Mouse (Mus musculus) megakaryocyte-erythroid progenitor cell, adult 5-6 weeks (primary cell): Measurements from ENCODE around the gene Ackr1. TPM values are rescaled to one million over a fixed set of nuclear protein-coding genes. Genes with fewer than 3 reads are reported as not detected.

Source experiments
- ATAC-seq: replicated peaks from 2 replicates; pipeline ENCODE4 v1.8.0; 2016; ENCODE audit warnings: mild to moderate bottlenecking, inconsistent platforms; ENCODE audit not compliant: severe bottlenecking, poor library complexity, low FRiP score, low TSS enrichment
- total RNA-seq, 2 experiments: library from RNA; stranded (forward) in 1 of 2; stranded (reverse) in 1 of 2; fragments of 200-1000, 215-1000 nt in 1 of 2; fragments of >200 nt in 1 of 2; fragmentation: Nextera tagmentation in 1 of 2; gene quantifications; 2 replicates each; pipeline ENCODE4 v1.2.3; 2014 to 2017

Gene Ackr1
- total RNA-seq (2014; fragmentation: Nextera tagmentation): 0.70 and 1.1 TPM in 2 replicates
- not detected in 2 replicates for total RNA-seq (2017)

DNA sequence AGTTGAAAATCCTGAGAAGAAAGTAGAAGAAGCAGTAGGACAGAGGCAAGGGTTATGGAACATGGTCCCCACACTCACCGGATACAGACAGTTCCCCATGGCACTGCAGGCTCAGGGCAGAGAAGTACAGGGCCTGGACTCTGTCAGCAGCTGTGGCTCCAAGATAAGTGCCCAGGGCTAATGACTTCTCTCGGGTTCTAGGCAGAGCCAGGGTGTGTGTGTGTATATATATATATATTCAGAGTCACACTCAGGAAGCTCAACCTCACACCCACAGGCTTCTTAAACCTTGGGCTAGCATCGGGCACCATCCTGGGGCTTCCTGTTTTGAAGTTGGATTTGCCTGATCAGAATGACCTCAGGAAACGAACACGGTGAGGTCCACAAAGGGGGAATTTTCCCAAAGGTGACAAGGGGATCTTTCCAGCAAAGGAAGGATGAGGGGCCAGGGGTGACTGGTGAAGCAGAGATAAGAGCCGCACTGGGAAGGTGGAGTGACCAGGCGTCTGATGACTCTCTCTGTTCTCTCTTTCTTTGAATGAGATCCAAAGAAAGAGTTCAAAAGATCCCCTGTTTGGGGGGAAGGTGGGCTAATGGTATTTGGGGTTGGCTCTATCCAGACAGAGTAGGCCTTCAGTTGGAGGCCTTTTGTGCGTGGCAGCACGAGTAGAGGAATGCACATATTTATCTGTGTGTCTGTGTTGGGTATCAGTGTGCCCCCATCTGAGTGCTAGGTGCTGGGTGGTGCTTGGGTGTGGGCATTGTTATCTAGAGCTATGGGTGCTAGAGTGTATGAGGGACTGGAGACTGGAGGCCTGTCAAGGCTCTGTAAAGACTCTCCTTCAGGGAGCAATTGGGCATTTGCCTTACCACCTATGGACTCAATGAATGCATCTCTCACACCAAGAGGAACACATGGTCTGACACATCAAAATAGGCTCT is at the start of gene Ackr1:
Gene Ackr1 (minus strand): TSS at position 439 of the 942 bp plus-strand sequence.
- ATAC-seq: peak; percentile 77

DNA sequence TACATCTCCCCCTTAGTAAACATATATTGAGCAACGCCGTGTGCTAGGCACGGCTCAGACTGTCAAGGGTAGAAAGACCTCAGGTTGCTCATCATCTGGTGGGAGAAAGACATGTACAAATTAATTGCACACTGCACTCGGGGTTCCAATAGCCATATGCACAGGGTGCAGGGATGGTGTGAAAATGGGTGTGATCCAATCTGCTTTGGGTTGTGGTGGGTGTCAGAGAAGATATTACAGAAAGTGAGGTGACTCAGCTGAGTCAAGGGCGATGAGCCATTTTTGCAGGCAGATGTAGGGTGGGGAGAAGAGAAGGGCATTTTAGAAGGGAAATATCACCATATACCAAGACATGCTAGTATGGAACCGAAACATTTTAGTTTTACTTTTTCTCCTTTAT is 47.9 kb upstream of the Ackr1 start:
- no peak for ATAC-seq

DNA sequence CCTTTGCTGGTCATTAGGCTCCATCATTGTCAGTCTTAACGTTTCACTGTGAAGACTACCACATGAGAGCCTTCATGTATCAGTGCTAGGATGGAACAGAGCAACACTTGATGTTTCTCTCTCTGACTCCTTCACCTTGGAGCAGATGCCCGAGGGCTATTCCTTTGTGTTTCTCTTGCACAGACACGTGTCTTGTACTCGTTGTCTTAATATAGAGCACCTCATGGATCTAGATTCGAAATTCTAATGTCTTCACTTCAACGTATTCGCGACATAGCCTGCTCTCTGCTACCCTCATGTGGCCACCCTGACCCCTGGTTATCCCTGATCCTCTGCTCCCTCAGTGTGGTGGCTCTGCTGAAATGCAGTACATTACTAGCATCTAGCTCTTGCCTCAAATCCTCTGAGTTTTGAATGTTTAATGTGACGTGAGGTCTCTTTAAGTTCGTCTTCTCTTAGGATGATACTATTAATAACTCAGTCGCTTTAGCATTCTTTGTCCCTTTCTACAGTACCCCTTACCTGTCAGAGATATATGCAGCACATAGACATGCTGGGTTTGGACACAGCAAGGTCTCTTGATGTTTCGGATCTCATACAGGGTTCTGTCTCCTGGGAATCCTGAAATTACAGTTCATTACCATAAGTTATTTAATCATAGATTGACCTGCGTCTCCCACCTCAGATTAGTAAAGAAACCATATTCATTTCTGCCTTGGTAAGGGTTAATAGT is 44.0 kb upstream of the Ackr1 start:
- peak; percentile 97 for ATAC-seq

DNA sequence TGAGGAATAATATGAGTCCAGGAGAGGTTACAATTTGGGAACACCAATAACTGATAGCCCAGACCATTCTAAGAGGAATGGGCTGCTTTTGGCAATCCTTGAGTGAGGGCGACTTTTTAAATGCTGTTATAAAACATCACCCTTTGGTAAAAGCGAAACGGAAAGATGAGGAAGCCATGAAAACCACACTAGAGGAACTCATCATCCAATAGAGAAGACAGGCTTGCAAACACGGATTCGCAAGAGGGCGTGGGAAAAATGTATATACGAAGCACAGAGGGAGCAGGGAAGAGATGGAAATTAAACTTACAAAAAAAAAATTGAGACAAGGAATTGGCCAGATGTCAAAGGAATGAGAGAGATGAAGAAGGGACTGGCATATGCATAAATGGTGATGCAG is 40.5 kb upstream of the Ackr1 start:
- ATAC-seq: no peak

DNA sequence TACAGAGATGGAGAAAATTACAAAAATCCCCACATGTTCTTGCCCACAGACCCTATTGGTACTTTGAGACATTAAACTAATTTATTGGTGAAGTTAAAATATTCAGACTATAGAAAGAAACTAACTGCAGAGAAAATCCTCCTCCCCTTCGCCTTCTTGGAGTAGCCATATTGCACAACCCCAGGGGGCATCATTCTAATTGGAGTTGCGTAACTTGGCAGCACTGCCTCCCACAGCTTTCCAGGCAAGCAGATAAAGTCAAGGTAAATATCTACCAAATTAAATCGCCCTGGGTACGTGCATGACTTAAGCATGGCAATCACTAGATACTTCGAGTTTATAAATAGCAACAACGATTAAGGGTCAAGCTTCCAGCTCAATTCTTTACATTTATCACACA is 38.0 kb upstream of the Ackr1 start:
- ATAC-seq: no peak

DNA sequence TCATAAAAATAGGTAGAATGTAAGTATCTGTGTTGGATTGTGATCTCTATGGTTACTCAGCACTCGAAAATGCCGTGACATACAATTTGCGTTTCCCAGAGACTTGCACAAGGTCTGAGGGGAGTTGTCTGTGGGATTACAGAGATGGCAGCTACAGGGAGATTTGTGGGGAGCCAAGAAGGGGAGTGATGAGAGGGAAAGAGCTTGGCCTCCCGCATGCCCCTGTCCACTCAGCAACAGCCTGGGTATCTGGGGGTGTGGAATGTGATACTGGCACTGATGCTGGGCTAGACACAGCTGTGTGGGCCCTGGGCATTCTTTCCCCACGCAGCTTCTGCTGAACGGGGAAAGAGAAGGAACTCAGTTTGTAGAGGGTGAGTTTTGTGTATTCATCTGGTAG is 36.9 kb upstream of the Ackr1 start:
- ATAC-seq: no peak

DNA sequence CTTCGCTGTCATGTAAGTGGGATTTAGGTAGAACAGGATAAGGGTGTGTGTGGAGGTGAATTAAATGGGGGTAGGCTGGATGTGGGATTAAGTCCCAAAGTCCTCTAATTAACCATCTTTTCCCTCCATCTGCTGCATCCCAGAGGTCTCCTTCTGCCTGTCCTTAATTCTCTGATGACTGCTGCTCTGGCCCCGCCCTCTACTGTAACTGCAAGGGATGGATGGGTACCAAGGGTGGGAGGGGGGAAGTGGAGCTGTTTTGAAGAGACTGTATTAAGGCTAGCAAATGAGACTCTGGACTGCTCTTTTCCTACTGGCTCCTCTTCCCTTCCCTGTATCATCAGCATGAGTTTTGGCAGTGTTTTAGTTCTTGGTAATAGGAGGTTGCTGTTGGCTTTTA is 36.1 kb upstream of the Ackr1 start:
- ATAC-seq: no peak

DNA sequence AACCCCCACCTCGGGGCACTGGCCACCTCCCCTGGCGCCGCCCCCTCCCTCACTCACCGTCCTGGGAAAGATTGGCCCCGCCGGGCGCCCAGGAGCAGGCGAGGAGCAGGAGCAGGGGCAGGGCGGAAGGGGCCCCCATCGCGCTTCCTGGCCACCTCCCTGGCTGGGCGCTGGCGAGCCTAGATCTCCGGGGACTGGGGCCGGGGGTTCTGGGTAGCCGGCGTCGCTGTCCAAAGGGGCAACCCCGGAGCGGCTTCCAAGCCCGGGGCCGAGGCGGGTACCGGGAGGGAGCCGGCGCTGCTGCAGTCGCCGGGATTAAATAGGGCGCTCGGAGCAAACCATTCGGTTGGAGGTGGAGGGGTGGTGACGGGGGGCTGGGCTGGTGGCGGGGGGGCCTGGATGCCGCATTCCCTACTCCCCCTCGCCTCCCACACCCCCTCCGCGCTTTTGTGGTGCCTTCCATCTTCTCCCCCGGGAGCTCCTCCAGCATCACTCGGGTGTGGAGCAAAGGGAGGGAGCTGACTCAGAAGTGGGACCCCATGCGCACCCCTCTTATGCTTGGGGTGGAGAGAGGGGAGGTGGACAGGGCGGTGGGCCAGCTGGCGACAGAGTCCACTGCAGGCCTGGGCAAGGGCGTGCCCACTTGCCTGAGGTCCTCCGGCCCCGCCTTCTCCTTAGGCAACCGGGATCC is 34.0 kb upstream of the Ackr1 start, which contains the start of gene Cadm3:
Gene Cadm3 (minus strand): TSS at position 340 of the 691 bp plus-strand sequence.
- no peak for ATAC-seq

DNA sequence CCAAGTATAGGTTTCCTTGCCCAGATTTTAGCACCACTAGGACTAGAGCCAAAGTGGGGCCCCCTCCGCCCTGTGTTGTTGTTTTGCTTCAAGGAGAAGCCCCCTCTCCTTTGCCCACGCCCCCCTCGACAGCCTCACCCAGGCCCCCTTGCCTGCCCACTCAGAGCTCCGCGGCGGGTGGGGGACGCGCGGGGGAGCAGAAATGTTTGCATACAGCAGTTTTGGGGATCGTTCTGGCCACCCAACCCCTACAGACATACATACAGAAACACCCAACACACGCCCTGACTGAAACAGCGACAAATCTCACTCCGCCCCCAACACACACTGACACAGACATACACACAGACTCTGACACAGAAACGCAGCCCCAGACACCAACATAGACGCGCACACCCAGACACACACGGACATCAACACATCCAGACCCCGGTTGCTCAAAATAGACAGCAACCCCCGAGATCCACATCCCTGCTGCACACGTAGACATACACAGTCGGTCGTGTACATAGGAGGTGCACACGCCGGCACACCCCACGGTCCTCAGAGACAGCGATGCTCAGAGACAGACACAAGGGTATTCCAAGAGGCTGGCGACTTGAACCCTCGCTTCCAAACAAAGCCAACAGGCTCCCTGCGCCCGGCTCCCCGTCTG is 33.3 kb upstream of the Ackr1 start:
- no peak for ATAC-seq

DNA sequence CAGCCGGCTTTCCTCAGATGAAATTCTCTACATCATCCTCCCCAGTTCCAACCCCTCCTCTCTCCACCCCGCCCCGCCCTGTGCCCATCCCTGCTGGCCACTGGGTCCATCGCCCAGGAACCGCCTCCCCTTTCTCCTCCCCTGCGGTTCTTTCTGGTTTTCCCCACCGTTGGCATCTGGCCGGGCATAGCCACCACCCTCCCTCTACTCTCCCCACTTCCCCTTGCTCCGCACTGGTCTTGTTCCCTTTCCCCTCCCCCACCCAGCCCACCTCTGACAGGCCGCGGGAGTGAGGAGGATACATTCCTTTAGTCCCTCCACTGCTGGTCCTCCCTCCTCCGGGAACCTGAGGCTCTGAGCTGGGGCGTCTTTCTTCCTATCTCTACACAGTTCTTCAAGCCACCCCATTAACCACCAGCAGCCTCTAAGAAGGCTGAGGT is 32.4 kb upstream of the Ackr1 start:
- ATAC-seq: no peak

DNA sequence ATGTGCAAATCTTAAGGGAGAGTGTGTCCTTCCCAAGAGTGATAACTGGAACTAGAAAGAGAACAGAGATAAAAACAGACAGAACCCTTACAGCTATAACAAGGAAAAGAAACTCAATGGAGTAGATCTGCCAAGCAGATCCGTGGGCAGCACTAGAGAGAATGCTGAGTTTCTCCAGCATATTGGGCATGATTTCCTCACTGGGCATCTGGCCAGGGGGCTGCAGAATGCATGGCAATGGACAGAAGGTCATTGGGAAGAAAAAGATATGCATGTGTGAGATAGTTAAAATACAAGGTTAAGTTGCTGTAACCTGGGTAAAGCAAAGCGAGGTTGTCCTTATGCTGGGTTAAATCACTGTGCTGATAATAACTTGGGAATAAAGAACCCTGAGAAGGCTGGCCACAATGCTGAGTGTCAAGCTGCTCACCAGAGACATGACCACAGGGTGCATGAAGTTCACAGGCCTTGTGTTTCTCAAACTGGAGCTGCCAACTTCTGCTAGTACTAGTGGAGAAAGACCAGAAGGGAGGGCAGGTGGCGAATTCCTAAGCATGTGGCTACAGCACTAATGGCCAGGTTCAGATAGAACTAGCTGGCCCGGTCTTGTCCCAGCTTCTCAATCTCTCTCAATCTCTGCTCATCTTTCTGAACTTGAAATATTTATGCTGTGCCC is 30.7 kb upstream of the Ackr1 start:
- ATAC-seq: no peak

DNA sequence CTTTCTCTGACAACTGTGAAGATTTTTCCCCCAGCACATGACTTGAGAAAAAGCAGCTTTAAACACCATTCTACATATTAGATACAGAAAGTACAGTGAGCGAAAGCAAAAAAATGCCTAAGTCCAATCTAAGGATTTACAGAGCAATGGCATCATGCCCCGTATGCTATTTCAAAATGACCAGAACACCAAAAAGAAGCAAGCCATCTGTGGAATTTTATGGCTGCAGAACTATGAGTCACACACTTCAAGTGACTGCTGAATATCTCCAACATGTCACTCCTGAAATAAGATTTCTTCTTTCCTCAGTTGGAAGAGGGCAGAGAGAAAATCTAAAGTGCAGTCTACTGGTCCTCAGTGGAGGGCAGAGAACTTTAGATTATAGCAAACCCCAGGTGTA is 29.9 kb upstream of the Ackr1 start:
- no peak for ATAC-seq

DNA sequence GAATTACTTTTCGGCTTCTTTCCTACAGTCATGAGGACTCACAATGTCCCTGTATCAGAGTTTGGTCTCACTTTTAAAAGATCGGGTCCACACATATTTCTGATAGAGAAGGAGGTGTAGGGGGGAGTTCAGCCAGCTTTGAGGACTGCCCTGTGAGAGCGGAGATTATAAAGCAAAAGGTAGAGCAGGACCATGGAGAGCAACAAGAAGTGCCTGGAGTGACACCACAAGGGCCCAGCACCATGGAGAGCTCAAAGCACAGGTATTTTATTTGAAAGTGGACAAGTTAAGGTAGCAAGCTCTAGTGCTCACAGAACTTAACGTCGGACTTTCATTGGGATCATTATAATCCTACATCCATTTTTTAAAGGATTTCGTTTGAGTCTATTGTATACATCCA is 28.1 kb upstream of the Ackr1 start:
- ATAC-seq: peak; percentile 87

DNA sequence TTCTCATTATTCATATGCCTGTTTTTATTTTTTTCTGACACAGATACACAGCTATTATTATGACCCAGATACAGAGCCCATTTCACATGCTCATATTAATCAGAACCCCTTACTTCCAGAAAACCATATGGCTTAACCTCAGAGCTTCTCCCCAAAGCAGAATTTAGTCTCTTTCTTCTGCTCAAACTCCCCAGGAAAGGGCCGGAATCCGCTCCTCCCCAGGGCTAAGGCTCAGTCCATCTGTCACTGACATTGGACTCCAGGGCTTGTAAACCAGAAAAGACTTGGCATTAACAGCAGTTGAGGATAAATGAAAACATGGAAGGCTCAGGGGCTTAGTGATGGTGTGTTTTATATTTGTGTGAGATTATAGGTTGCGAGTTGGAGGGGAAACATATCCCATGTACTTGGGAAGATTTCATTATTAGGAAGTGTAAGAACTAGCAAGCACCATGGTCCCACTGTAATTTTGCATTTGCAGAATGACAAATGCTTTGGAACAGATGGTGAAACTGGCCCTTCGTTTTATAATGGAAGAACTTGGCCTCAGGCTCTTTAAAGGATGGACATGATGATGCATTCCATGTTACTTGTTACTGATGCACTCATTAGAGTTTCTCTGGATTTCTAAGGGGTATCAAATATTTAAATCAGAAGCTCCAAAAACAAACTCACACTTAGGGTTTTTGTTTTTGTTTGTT is 26.2 kb upstream of the Ackr1 start:
- no peak for ATAC-seq

DNA sequence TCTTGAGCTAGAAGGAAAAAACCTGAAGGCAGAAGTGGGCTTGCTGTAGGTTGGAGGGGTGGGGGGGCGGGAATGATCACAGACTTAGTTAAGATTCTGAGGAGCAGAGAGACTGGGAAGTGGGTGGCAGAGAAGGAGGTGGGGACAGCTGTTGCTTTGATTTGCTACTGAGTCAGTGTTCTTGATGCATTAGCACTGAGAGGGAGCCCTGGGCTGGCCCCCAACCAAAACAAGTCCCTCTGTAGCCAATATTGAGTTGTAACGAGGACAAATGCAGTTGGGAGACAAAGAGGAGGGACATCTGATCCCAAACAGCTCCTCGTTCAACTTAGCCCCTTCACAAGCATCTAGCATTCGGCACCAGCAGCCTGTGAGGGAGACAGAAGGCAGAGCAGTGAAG is 24.2 kb upstream of the Ackr1 start:
- ATAC-seq: no peak

DNA sequence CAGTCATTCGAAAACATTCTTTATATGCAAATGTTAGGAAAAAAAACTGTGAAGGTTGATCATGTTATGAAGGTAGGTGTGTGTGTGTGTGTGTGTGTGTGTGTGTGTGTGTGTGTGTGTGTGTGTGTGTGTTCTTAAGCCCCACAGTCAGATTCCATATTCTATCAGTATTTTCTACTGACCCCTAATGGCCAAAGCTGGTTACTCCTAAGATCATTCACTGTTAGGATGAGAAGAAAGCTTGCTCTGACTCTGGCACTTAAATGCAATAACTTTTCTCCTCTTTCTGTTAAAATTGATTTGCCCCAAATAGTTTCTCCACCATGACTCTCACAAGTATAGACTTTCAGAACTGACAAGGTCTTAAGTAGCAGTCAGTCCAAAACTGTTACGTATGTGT is 23.1 kb upstream of the Ackr1 start:
- no peak for ATAC-seq

DNA sequence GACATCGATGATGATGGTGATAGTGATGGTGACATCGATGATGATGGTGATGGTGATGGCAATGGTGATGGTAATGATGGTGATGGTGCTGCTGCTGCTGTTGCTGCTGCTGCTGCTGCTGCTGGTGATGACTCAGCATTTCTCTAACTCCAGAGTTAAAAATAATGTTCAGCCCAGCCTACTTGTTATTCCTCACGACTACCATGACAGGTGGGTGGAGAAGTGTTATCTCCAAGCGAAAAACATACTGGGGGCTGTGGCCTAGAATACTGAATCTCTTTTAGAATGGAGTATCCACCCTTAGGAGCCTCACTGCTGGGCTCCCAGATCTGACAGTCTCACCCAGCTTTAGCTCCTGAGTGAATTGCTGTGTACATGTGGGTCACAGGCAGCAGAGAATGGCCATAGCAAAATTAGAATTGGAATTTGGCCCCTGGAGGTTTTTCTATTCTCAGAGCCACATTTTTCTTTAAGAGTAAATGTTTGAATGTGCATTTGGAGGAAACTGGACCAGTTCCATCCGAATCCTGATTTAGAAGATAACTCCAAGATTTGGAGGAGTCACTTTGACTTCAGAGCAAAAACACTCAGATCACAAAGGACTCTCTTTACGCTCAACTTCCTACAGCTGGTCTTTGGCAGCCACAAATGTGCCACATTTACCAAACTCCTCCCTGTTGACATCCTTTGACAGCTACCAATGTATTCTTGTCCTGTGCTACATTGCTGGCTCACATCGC is 21.7 kb upstream of the Ackr1 start:
- ATAC-seq: no peak
